Mouse (Mus musculus): ENCODE measurements at regions not wholly inside any gene's neighbourhood (a gene's known extent, or its start where the extent isn't known, plus 50 kb on each side); places are given as distances from the start of the nearest gene placed in this dataset.

DNA sequence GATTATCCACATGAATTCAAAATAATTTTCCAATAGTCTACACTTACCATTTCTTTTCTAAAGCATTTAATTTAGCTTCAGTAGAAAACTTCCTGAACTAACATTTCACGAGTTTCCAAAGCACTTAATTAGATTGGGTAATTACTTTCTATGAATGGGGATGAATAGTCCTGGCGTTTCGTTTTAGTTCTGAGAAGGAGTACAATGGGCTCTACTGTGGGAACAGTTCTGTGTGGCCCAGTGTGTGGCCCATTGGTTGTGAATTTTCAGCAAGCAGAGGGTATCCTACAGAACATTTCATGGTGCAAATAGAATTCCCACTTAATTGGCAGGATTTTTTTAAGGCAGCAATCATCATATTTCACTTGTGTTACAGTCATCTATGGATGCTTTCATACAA is 95.5 kb downstream of the 1700017N19Rik start:
- no peak for DNase-seq

GRCm38 (mm10) chr10:100695944-100696343 is 105.7 kb downstream of the 1700017N19Rik start:
- no peak for DNase-seq

DNA sequence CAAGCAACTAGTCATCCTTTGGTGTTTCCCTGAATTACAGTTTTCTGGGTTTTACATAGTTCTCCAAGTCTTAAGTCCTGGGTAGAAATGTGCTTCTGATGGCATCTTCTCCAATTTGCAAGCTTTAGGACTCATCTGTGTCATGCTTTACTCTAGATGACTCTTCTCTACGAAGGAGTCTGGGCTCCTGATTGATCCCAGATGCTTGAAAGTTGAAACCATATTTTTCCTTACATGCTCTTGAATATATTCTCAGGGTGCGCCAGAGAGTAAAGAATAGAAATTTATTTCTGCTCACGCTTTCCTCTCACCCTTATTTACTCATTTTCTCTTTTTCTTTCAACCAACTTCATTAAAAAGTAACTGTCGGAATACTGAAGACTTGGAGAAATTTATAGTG is 108.9 kb downstream of the 1700017N19Rik start:
- DNase-seq: no peak

GRCm38 (mm10) chr10:100700281-100701205 is 110.3 kb downstream of the 1700017N19Rik start:
- DNase-seq: no peak

DNA sequence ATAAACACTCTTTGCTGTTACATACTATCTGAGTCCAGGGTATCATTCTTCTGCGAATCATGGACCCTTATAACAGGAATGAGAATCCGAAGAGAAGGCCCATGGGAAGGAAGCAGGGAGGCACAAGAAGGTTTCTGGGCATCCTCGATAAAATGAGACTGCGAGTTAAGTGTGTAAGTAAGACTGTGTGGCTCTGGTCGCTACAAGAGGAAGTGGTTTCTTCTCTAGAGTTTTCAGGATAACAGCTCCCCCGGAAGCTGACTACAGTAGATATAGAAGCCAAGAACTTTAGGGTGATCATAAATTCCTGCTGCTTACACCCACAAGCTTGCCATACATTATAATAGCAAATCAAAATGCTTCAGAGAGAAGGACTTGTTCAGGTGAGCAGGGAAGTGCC is 111.7 kb downstream of the 1700017N19Rik start:
- no peak for DNase-seq

DNA sequence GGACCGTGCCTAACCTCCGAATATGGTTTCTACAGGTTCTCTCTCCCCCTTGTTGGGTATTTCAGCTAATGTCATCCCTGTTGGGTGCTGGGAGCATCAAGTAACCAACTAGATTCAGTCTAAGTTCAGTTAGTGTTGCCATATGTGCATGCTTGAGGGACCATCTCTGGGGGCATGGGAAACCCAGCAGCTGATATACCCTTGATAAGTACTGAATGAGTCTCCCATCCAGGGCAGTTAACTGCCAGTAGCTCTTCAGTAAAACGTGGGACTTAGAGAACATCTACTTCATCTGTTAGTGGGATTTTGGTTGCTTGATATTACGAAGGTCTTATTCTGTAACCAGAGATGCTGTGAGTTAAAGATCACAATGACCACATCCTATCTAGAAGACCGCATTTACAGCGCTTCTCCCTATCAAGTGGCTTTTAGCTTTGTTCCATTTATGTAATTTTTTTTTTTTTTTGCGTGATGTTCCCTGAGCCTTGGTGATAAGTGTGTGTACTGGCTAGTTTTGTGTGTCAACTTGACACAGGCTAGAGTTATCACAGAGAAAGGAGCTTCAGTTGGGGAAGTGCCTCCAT is 125.9 kb downstream of the 1700017N19Rik start:
- DNase-seq: no peak

GRCm38 (mm10) chr10:100718574-100718973 is 128.3 kb downstream of the 1700017N19Rik start:
- no peak for DNase-seq

DNA sequence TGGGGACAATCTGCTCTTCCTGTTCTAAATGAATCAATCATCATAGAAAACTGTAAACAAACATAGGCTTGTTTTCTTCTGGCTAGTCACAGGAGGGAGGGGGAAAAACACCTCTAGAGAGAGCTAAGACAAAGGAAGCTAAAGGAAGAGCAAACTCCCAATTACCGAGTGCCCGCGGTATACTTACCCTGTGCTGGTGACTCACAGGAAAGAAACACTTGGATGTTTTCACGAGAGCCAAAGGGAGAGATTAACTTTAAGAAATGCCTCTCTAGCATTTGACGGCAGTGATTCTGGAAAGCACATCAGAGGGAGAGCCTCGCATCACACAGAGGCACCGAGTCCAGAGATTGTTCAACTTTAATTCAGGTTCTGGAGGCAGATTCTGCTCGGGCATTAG is 151.0 kb downstream of the 1700017N19Rik start:
- no peak for DNase-seq

DNA sequence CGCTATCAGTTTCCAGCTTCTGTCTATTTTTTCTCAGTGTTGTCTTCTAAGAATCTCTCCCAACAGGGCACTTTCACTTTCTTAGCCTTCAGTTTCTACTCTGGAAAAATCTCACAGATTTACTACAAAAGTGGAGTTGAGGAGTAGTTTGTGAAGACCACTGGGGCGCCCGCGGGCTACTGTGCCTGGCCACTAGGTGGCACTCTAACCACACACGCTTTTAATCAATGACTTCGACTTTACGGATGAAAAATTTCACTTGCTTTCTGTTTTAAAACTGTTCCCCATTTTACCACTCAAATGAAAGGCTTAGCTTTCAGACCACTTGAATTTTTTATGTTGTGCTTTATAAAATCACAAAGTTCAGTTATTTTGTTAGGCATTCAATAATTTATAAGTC is 151.8 kb downstream of the 1700017N19Rik start:
- DNase-seq: peak; percentile 56

DNA sequence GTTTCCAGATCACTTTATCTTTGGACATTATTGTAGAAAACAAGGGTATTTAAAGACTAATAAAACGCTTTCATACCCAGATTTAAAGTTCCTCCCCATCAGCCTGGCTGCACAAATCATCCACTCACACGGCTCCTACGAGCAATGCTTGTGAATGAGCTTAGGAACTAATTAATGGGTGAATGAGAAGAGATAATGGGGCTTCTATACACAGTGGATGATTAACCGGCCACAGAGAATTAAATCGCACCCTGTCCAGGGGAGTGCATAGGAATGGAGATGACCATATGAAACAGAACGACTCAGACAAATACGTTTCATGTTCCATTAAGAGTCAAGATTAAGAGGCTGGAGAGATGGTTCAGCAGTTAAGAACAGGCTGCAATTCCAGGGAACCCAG is 155.9 kb downstream of the 1700017N19Rik start:
- no peak for DNase-seq

DNA sequence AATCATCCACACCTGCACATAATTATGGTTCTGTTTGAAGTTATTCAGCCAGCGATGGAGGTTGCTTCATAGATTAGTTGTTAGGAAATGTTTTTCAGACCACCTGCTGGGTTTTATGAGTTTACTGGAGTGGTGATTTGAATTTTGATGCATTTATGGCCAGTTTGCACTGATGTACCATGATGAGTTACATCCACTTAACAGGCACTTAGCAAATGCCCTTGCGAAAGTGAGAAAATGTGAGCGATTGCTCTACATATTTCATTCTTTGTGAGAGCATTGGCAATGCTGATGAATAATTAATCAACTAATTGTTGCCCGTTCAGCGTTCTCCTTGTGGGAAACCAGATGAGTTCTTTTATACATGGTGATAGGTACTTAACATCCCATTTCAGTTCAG is 164.7 kb downstream of the 1700017N19Rik start:
- no peak for DNase-seq

GRCm38 (mm10) chr10:100774252-100774651 is 184.0 kb downstream of the 1700017N19Rik start:
- no peak for DNase-seq

DNA sequence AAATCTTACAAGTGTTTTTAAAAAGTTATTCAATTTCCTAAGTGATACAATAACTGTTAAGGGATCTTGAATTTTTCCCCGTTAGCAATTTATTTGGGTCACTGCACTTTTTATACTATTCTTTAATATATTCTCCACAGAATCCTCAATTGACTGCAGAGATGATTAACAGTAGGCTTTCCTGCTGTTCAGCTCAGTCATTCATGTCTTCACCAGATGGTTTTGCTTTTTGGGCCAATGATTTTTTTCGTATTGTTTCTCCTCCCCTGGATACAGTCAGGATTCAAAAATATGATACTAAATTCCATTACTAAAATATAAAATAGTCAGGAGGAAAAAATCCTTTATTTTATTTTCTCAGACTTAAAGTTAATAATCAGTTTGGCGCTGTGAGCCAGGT is 201.9 kb downstream of the 1700017N19Rik start:
- DNase-seq: no peak

DNA sequence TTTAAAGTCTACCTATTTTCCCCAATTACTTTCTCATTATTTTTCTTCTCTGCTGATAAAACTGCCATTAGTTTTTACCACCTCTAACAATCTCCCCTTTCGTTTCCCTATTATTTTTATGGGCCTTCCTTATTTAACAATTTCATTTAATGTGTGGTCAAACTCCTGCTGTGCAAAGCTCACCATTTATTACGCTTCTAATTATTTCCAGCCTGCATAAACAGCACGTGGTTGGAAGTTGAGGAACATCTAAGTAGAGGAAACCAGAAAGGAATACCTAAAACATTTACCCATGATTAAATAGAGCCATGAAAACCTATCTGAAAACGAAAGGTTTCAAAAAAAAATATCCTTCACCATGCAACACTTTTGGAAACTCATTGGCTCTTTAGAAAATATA is 202.3 kb downstream of the 1700017N19Rik start:
- DNase-seq: no peak

- DNase-seq: no peak
Observed at GRCm38 (mm10) chr10:100795215-100795972, 205.1 kb downstream of the 1700017N19Rik start.

DNA sequence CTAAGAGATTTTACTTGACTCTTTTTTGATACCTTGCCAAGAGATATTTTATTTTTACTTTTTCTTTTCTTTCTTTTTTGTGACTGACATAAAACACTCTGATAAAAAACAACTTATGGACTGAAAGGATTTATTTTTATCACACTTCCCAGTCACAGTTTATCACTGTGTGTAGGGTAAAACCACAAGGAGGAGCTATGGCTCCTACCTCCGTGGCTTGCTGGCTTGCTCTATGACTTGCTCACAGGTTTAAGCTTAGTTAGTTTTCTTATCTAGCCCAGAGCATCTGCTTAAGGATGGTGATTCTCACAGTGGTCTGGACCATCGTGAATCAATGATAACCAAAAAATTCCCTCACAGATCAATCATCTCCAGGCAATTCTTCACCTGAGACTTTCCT is 221.4 kb downstream of the 1700017N19Rik start:
- no peak for DNase-seq

- no peak for DNase-seq
Observed at GRCm38 (mm10) chr10:100834794-100835193, 244.5 kb downstream of the 1700017N19Rik start.

DNA sequence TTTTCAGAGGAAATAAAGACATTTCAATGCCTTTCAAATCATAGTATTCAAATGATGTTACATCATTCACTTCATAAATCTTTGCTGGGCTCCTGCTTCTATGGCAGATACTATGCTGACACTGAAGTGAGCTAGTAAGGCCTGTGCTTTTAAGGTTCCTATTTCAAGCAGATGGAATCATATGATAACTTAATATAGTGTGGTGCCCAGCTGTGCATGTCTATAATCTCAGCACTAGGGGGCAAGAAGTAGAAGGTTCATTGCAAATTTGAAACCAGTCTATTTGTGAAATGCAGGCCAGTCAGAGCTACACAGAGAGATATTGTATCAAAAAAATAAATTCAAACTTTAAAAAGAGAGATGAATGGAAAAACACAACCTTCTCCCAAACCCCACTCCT is 262.9 kb downstream of the 1700017N19Rik start:
- DNase-seq: no peak

- no peak for DNase-seq
Observed at GRCm38 (mm10) chr10:100856509-100856908, 266.2 kb downstream of the 1700017N19Rik start.

DNA sequence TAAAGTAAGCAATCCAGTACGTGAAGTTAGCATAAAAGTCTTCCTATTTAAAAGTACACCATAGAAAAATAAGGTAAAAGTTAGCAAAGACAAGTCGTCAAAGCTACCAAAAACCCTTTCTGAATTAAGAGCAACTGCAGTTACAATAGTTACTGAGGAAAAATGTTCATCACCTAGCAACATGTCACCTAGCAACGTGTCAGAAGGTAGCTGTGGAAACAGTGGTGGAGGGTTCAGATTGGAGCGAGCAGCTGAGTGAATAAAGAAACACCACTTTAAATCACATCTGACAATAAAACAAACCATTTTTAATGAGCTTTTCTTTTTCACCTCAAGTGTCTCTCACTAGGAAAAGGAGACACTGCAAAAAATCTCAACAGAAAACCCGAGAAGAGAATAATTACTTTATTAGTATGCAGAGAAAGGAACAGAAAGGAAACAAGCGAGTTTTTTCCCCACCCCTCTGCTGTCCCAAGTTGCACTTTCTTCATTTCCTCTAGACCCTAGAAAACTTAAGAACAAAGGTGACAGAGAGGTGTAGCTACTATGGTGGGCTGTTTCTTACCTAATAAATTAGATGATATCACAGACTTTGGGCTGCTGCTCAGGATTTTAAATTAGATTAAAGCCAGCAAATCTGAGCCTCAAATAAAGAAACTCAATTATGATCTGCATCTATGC is 275.4 kb downstream of the 1700017N19Rik start:
- DNase-seq: no peak

DNA sequence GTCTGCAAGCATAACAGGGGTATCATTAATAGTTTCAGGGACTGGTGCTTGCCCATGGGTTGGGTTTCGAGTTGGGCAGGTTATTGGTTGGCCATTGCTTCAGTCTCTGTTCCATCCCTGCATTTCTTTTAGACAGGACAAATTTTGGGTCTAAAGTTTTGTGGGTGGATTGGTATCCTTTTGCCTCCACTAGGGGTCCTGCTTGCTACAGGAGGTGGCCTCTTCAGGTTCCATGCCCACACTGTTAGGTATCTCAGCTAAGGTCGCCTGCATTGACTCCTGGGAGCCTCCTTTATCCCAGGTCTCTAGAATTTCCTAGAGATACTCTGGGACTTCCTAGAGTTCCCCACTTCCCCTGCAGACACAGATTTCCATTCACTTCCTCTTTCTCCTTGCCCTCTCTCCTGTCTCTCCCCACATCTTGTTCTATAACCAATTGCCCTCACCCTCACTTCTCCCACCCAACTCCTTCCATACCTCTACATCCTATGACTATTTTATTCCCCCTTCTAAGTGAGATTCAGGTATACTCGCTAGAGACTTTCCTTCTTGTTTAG is 278.2 kb downstream of the 1700017N19Rik start:
- DNase-seq: no peak

- DNase-seq: no peak
Observed at GRCm38 (mm10) chr10:100882584-100882983, 292.3 kb downstream of the 1700017N19Rik start.

GRCm38 (mm10) chr10:100922976-100923375 is 332.7 kb downstream of the 1700017N19Rik start:
- DNase-seq: no peak

All from thymus, postnatal 14 days (tissue).